Mouse (Mus musculus) lung, postnatal 10 days (tissue): ENCODE measurements at regions not wholly inside any gene's neighbourhood (a gene's known extent, or its start where the extent isn't known, plus 50 kb on each side); places are given as distances from the start of the nearest gene placed in this dataset.
A peak's percentile ranks its signal among the peaks of the same experiment; 100 is the strongest.

Source experiments
- DNase-seq: peaks from one replicate; pipeline ENCODE4 v3.0.0; 2021

- DNase-seq = no peak
These were observed 220.0 kb upstream of the N4bp1 start for GRCm38 (mm10) chr8:87105106-87105505.

DNA sequence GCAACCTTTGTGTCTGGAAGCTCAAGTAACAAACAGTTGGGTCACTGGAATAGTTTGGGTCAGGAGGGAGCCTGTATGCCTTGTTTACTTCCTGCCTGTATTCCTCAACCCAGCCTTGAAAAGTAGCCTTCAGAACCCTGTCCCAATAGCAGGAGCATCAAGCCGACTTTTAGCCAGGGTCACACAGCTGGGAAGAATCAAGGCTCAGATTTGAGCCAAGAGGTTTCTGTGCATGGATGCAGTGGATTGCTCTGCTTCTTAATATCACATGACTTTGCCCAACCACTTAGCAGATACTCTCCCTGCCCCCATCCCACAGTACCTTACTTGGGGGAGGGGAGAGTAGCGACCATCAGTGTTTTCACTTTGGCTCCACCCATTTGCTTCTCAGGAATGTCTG lies 210.2 kb upstream of the N4bp1 start:
- DNase-seq = peak; percentile 21

GRCm38 (mm10) chr8:87094685-87095084 lies 209.6 kb upstream of the N4bp1 start:
- DNase-seq = peak; percentile 16

DNA sequence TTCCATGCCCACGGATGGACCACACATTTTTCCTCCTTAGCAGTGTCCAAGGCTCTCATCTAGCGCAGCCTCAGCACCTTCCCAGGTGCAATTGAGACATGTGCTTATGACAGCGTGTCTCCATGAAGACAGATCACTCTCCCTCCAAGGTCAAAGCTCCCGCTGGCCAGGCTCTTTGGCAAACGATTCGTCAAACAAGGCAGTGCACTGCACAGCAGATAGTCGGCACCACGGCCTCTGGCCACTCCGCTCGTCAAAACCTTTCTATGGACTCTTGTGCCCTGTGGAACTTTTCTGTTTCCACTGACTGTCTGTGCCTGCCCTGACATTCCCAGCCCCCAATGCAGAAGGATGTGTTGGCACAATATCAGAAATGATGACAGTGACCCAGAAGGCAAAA lies 208.7 kb upstream of the N4bp1 start:
- DNase-seq = no peak

- no peak for DNase-seq
These were observed 208.0 kb upstream of the N4bp1 start for GRCm38 (mm10) chr8:87093081-87093480.

- peak; percentile 11 for DNase-seq
These were observed 202.5 kb upstream of the N4bp1 start for GRCm38 (mm10) chr8:87087451-87088095.

- DNase-seq = no peak
These were observed 193.2 kb upstream of the N4bp1 start for GRCm38 (mm10) chr8:87078260-87078659.

DNA sequence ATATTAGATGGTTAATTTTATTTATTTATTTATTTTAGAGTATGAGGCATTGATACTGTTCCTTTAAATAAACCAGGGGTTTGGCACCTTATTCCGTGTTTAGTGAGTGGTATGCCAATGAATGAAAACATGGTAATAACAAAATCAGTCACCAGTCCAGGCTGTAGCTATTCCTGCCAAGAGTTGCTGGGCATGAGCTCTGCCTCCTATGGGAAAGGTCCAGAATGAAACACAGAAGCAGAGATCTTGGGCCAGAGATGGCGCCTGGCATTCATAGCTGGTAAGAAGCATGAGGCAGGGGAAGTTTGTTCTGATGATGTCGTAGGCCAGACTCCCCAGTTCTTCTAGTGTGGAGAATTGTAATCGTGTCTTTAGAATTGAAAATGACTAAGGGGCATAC lies 190.9 kb upstream of the N4bp1 start:
- no peak for DNase-seq

DNA sequence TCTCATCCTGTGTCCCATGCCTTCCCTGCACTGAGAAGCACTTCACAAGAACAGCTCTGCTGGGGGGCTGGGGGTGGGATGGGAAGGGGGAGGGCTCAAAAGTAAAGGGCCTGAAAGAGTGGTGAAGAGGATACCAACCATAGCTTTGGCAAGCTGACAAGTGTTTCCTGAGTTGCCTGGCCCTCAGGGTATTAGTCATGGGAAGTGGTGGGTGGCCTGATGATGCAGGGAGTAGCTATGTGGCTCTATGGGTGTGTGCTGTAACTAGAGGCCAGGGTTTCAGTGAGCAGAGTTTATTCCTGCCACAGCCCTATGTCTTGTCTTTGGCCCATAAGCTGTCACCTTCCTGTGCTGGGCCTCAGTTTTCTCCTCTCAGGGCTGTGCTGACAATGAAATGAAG lies 186.2 kb upstream of the N4bp1 start:
- DNase-seq = no peak

DNA sequence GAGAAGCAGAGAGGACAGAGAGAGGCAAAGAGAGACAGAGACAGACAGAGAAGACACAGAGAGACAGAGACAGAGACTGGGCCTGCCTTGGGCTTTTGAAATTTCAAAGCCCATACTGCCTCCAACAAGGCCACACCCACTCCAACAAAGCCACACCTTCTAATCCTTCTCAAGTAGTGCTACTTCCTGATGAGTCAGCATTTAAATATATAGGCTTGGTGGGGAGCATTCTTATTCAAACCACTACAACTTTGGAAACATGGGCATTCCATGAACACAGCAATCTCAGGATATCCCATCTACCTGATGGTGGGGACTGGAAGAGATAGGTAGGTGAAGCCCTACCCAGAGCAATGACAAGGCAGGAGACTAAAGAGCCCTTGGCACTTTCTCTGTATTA lies 182.0 kb upstream of the N4bp1 start:
- DNase-seq = no peak

DNA sequence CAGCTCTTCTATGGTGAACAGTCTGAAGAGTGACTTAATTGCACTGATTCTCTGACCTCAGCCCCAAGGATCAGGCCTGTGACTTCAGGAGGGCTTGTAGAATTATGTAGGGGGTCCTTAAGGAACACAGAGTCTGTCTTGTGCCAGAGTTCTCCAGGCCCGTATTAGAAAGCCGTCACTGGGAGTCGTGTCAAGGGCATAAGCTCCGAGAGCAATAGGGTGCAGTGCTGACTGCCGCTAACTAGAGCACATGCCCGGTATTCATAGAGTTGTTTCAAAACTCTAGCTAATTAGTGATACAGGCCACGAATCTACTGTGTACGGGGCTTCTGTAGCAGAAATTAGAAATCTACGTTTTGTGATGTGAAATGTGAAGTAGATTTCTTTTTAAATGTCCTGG lies 179.7 kb upstream of the N4bp1 start:
- DNase-seq = no peak

DNA sequence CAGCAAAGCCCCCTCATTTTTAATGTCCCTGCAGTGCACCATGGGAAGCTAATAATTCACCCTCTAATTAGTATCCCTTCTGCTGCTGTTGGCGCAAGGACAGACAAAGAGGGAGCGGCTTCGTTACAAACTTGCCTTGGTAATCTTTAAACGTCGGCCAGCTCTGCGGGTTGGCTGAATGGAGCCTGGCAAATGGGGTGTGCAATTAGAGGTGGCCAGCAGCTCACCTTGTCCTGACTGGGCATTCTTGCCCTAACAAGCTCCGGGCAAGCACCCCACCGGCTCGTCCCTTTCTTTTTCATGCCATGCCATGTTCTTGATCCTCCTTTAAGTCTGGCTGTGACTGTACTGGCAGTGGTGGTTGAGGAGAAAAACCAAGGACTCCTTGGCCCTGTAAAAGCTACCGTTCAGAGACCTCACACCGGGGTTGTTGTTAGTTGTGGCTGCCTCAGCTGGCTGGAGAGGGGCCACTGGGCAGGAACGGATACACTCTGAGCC lies 179.2 kb upstream of the N4bp1 start:
- no peak for DNase-seq

DNA sequence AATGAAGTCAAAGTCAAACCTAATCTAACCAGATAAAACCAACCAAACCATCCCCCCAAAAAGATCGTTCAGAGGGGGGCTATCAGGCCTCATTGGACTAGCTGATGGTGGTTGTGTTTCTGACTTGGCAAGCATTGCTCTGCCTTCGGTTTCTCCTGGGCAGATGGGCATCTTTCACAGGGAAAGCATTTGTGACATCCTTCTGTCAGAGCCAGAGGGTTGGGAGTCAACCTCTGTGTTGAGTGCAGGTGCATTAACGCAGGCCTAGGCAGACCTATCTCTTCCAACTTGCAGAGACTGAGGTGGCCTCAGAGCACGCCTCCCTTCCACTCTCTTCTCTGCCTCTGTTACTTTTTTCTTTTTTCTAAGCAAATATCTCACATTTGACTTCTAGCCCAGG lies 178.5 kb upstream of the N4bp1 start:
- no peak for DNase-seq

- DNase-seq = no peak
These were observed 164.7 kb upstream of the N4bp1 start for GRCm38 (mm10) chr8:87049746-87050145.

GRCm38 (mm10) chr8:87049196-87049595 lies 164.1 kb upstream of the N4bp1 start:
- DNase-seq = no peak

- no peak for DNase-seq
These were observed 161.5 kb upstream of the N4bp1 start for GRCm38 (mm10) chr8:87046590-87046989.

GRCm38 (mm10) chr8:87043016-87043415 lies 158.0 kb upstream of the N4bp1 start:
- DNase-seq = no peak

GRCm38 (mm10) chr8:87037620-87038380 lies 152.7 kb upstream of the N4bp1 start:
- no peak for DNase-seq

- no peak for DNase-seq
These were observed 150.9 kb upstream of the N4bp1 start for GRCm38 (mm10) chr8:87035996-87036395.

DNA sequence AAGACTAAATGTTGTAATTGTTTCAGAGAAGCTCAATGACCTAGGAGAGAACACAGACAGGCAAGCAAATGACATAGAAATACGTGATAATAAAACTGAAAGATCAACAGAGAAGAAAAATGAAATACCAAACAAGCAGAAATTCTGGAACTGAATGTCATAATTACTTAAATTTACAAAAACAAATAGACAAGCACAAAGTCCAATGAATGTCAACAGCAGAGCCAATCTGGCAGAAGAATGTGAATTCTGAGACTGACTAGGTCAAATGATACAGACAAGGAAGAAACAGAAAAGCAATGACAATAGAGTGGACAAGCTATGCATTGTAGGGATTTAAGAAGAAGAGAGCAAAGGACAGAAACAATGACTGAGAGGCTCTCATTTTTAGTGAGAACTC lies 143.1 kb upstream of the N4bp1 start:
- DNase-seq = no peak

- DNase-seq = no peak
These were observed 140.9 kb upstream of the N4bp1 start for GRCm38 (mm10) chr8:87025946-87026345.

- DNase-seq = no peak
These were observed 134.7 kb upstream of the N4bp1 start for GRCm38 (mm10) chr8:87019795-87020194.

DNA sequence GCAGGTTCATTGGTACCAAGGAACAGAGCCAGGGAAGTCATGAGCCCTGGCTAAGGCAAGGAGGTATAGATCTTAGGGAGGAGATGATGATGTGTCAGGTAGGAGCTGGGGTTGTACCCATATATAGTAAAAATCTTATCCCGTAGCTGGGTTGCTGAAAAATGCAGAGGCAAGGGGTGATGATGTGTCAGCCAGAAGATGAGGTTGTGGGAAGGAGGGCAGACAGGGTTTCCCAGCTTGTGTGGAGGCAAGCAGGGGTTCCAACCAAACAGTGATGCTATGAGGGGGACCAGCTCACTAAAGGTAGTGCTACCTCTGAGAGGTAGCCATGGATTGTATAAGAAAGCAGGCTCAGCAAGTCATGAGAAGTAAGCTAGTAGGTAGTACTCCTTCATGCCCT lies 90.5 kb upstream of the N4bp1 start:
- DNase-seq = no peak

DNA sequence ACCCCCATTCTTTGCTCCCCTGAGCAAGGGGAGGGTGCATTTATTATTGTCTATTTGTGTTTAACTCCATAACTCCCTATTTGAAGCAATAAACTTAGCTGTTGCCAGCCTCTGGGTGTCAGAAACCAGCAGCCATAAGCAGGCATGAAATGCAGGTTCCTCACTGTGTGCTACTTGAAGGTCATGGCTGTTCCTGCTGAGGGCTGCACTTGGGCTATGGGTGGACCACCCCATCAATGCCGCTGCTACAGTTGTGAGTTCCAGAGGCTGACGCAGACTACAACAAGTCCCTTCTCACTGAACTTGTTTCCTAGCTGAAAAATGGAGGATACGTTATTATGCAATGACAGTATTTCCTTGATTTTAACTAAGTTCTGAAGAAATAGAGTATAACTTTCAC lies 86.7 kb upstream of the N4bp1 start:
- no peak for DNase-seq

DNA sequence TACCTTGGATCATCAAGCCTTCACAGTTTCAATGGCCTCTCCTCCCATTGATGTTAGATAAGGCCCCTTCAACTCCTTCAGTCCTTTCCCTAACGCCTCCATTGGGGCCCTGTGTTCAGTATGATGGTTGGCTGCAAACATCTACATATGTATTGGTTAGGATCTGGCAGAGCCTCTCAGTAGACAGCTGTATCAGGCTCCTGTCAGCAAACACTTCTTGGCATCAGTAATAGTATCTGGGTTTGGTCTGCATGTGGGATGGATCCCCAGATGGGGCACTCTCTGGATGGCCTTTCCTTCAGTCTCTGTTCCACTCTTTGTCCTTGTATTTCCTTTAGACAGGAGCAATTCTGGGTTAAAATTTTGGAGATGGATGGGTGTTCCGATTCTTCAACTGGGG lies 84.0 kb upstream of the N4bp1 start:
- no peak for DNase-seq
